Mouse (Mus musculus) C2C12 (cell line): ENCODE results near the gene Insrr. TPM values are rescaled to one million over a fixed set of nuclear protein-coding genes. Genes with fewer than 3 reads are reported as not detected.
A peak's percentile ranks its signal among the peaks of the same experiment; 100 is the strongest.

Experiments
- H3K27me3 ChIP-seq: one replicate; pipeline ENCODE4 v1.6.1; 2011; ENCODE audit not compliant: control insufficient read depth, insufficient read depth, insufficient read length
- H3K36me3 ChIP-seq: one replicate; pipeline ENCODE4 v1.6.1; 2011; ENCODE audit not compliant: control insufficient read depth, insufficient read depth
- H3K4me3 ChIP-seq: one replicate; pipeline ENCODE4 v1.5.1; 2011; ENCODE audit warnings: mild to moderate bottlenecking, control low read depth; ENCODE audit not compliant: poor library complexity, insufficient read depth, severe bottlenecking
- H3K79me2 ChIP-seq: one replicate; pipeline ENCODE4 v1.6.1; 2011; ENCODE audit not compliant: control insufficient read depth, insufficient read depth
- H3K79me3 ChIP-seq: one replicate; pipeline ENCODE4 v1.6.1; 2011; ENCODE audit warnings: low read depth, control low read depth
- H3ac ChIP-seq: one replicate; pipeline ENCODE3; 2011; ENCODE audit warnings: low read depth; ENCODE audit not compliant: control insufficient read depth, insufficient read length
- CEBPB ChIP-seq: IDR thresholded peaks from one replicate; pipeline ENCODE4 v1.6.1; 2011; ENCODE audit warnings: low read depth, mild to moderate bottlenecking, control low read depth, moderate library complexity
- CTCF ChIP-seq: IDR thresholded peaks from one replicate; pipeline ENCODE4 v1.5.1; 2011; ENCODE audit not compliant: control insufficient read depth, insufficient read depth, insufficient read length
- FOSL1 ChIP-seq: IDR thresholded peaks from one replicate; pipeline ENCODE4 v1.8.0; 2011; ENCODE audit warnings: mild to moderate bottlenecking, low read length; ENCODE audit not compliant: poor library complexity, insufficient read depth, severe bottlenecking
- MAX ChIP-seq: IDR thresholded peaks from one replicate; pipeline ENCODE4 v1.6.1; 2011; ENCODE audit warnings: mild to moderate bottlenecking, control low read depth
- MYOD1 ChIP-seq: IDR thresholded peaks from one replicate; pipeline ENCODE4 v1.6.1; 2011; ENCODE audit warnings: low read depth; ENCODE audit not compliant: control insufficient read depth, insufficient read length
- MYOG ChIP-seq: IDR thresholded peaks from one replicate; pipeline ENCODE4 v1.6.1; 2011; ENCODE audit not compliant: control insufficient read depth, insufficient read length; ENCODE audit errors: extremely low read depth
- USF1 ChIP-seq: IDR thresholded peaks from one replicate; pipeline ENCODE4 v1.6.1; 2011; ENCODE audit warnings: low read depth, mild to moderate bottlenecking, control low read depth, moderate library complexity
- polyA plus RNA-seq: library from polyadenylated mRNA; unstranded; fragments of >200 nt; fragmentation: generic; extraction: Trizol; gene quantifications from one replicate; pipeline ENCODE4 v1.2.1, GENCODE M21; 2012; ENCODE audit warnings: missing spikeins

Gene Insrr
- polyA plus RNA-seq, 1 experiment = not detected

DNA sequence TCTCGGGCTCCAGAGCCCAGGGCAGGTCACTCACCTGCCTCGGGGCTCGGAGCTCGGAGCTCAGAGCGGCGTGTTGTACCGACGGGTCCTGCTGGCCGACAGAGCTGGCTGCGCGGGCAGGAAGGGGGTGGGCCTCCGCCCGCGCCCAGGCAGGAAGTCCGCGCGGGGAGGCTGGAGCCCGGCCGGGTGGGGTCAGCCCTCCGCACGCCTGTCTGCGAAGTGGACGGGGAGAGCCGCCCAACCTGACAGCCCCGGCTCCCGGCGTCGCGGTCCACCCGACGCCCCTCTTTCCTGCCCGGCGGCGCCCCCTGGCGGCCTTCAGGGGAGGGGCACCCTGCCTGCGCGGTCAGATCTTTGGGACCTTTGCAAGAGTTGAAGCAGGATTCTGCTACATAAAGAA lies 27.9 kb upstream of the Insrr start:
- Histone ChIP-seq H3K36me3 (no peaks in the 10 kb centered on the region), H3K79me2 (no peaks in the 10 kb centered on the region), H3ac (no peak overlapping the region), H3K27me3 (peaks cover 25% of the 10 kb centered on the region), H3K4me3 (no peak overlapping the region), H3K79me3 (no peaks in the 10 kb centered on the region)
- TF ChIP-seq MYOD1 (no peak), CTCF (peak; percentile 83)

DNA sequence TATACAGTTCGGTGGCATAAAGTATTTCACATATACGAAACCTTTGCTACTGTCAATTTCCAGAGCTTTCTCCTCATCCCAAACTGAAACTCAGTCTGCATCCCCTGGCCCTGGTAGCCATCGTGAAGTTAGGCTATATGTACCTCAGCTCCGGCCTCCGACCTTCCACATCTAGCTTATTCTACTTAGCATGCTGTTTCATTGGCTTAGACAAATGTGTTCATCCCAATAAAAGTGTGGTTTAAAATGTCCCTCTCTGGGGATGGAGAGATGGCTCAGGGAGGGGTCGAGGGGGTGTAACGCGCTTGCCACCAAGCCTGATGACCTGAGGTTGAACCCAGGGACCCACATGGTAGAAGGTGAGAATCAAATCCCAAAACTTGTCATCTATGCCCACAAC lies 27.2 kb upstream of the Insrr start:
- peaks cover 31% of the 10 kb centered on the region for H3K27me3 ChIP-seq
- TF ChIP-seq CEBPB (no peak), MAX (no peak), USF1 (no peak), CTCF (no peak), FOSL1 (no peak), MYOG (no peak), MYOD1 (no peak)

DNA sequence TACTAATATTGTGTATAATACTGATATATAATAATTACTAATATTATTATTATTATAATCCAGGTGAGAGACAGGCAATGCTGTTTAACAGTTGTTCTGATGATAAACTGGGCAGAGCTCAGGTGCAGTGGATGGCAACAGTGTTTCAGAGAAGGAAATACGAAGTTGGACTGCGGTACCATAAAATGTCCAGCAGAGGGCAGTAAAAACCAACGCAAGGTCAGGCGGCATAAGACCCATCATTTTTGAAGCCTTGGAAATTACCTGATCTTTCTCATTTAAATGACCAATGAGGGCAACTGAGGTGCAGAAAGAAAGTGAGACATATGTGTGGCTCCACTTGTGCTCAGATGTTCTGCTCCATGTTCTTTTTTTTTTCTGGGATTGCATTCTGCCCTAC lies 26.5 kb upstream of the Insrr start:
- no peak overlapping the region for H3ac ChIP-seq
- no peaks in the 10 kb centered on the region for H3K36me3 ChIP-seq
- H3K27me3 ChIP-seq = peaks cover 37% of the 10 kb centered on the region
- no peak overlapping the region for H3K4me3 ChIP-seq
- TF ChIP-seq CTCF (peak; percentile 39), CEBPB (no peak)
- no peaks in the 10 kb centered on the region for H3K79me3 ChIP-seq
- H3K79me2 ChIP-seq = no peaks in the 10 kb centered on the region

More for the DNA sequence above, 27.2 kb upstream of the Insrr start:
- Histone ChIP-seq H3K4me3 (no peak overlapping the region), H3K36me3 (no peaks in the 10 kb centered on the region), H3K79me2 (no peaks in the 10 kb centered on the region), H3ac (no peak overlapping the region), H3K79me3 (no peaks in the 10 kb centered on the region)

DNA sequence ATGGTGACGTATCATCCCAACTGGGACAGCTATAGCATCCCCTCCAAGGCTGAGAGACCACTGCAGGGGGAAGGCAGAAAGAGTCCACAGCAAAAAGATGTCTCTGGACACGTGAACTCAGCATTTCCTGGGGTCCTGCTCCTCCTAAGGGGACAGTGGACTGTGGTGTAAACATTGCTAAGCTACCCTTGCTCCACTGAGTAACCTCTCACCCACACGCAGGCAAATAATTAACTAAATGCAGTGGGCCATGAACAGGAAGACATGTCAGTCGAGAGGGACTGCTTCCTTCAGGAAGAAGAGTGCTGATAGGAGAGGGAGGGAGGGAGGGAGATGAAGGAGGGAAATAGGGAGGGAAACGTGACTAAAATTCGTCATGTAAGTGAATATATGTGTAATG lies 25.7 kb upstream of the Insrr start:
- Histone ChIP-seq H3K79me2 (no peaks in the 10 kb centered on the region), H3ac (no peak overlapping the region), H3K27me3 (peaks cover 45% of the 10 kb centered on the region), H3K4me3 (no peak overlapping the region), H3K36me3 (no peaks in the 10 kb centered on the region), H3K79me3 (no peaks in the 10 kb centered on the region)
- no peak for TF ChIP-seq MYOD1
- no peak for TF ChIP-seq CEBPB
- TF ChIP-seq MYOG = no peak
- no peak for TF ChIP-seq USF1
- TF ChIP-seq CTCF = no peak
- no peak for TF ChIP-seq FOSL1
- no peak for TF ChIP-seq MAX

DNA sequence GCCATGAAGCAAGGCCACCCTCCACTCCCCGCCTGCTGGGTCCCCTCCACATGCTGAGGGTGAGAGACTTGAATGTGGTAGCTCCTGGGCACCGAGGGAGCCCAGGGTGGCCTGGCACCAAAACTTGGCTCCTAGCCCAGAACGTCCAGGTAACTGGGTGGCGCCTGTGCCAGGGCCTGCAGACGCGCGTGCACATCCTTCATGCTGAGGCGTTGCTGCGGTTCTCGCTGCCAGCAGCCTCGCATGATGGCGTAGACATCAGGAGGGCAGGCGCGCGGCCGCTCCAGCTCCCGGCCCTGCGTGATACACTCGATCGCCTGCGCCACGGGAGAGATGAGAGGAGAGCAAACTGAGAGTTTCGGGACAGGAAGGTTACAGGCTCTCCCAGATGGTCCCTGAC lies 18.5 kb upstream of the Insrr start:
- no peaks in the 10 kb centered on the region for H3K79me2 ChIP-seq
- H3K4me3 ChIP-seq = no peak overlapping the region
- TF ChIP-seq MYOD1 = no peak
- no peak for TF ChIP-seq USF1
- no peak for TF ChIP-seq CEBPB
- no peak for TF ChIP-seq CTCF
- TF ChIP-seq MYOG = no peak
- no peak for TF ChIP-seq FOSL1
- TF ChIP-seq MAX = no peak
- H3ac ChIP-seq = no peak overlapping the region
- no peaks in the 10 kb centered on the region for H3K79me3 ChIP-seq
- H3K36me3 ChIP-seq = no peaks in the 10 kb centered on the region
- peaks cover 97% of the 10 kb centered on the region for H3K27me3 ChIP-seq

DNA sequence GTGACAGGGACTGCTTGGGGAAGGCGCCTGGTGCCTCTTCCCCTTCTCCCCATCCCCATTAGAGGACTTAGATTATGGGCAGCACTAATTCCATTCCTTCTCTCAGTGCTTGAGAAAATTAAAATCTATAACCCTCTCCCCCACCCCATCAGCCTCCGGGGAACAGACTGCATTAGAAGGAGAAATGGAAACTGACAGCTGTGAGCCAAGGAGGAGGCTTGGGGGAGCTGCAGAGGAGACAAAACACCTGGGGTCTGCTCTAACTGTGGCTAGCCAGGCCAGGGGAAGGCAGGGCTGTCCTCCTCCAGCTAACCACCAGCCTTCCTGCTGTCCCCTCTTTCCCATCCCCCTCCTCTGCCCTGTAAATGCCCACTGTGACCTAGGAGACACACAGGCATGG lies 17.7 kb upstream of the Insrr start:
- peaks cover 97% of the 10 kb centered on the region for H3K27me3 ChIP-seq
- no peaks in the 10 kb centered on the region for H3K79me2 ChIP-seq
- no peaks in the 10 kb centered on the region for H3K79me3 ChIP-seq
- no peak for TF ChIP-seq USF1
- TF ChIP-seq MAX = no peak
- no peak for TF ChIP-seq FOSL1
- no peak for TF ChIP-seq MYOG
- no peak for TF ChIP-seq CTCF
- TF ChIP-seq CEBPB = no peak
- TF ChIP-seq MYOD1 = no peak
- H3K4me3 ChIP-seq = no peak overlapping the region
- no peaks in the 10 kb centered on the region for H3K36me3 ChIP-seq
- H3ac ChIP-seq = no peak overlapping the region
